Mouse (Mus musculus) forebrain, embryonic 14.5 days (tissue): ENCODE measurements at regions not wholly inside any gene's neighbourhood (a gene's known extent, or its start where the extent isn't known, plus 50 kb on each side); places are given as distances from the start of the nearest gene placed in this dataset.

Experiments
- ATAC-seq: fragments of 200-750 bp; cut with Nextera tagmentation; 2 replicates; pipeline ENCODE4 v1.8.0; 2017; ENCODE audit warnings: mild to moderate bottlenecking, moderate library complexity
- DNase-seq: peaks from one replicate; pipeline ENCODE4 v3.0.0-alpha.2; 2015; ENCODE audit warnings: low spot score
- H3K27ac ChIP-seq: fragments of 300-500 bp; sonication (generic); 2 replicates; pipeline ENCODE4 v1.5.1; 2014; ENCODE audit warnings: low read depth, mild to moderate bottlenecking, control low read depth, low read length, moderate library complexity
- H3K27me3 ChIP-seq: fragments of 300-500 bp; sonication (generic); replicated peaks from 2 replicates; pipeline ENCODE4 v1.6.1; 2014; ENCODE audit warnings: low read length, control low read depth, mixed read lengths; ENCODE audit not compliant: control insufficient read depth, insufficient read depth
- H3K36me3 ChIP-seq: fragments of 300-500 bp; sonication (generic); 2 replicates; pipeline ENCODE4 v1.6.1; 2014; ENCODE audit warnings: low read length, control low read depth; ENCODE audit not compliant: control insufficient read depth, insufficient read depth
- H3K4me1 ChIP-seq: fragments of 300-500 bp; sonication (generic); 2 replicates; pipeline ENCODE4 v1.6.1; 2014; ENCODE audit warnings: antibody characterized with exemption, low read length, control low read depth; ENCODE audit not compliant: control insufficient read depth, insufficient read depth
- H3K4me2 ChIP-seq: fragments of 300-500 bp; sonication (generic); 2 replicates; pipeline ENCODE4 v1.6.1; 2014; ENCODE audit warnings: mild to moderate bottlenecking, control low read depth, low read length
- H3K4me3 ChIP-seq: fragments of 300-500 bp; sonication (generic); 2 replicates; pipeline ENCODE4 v1.5.1; 2014; ENCODE audit warnings: low read depth, low read length, control low read depth
- H3K9ac ChIP-seq: fragments of 300-500 bp; sonication (generic); 2 replicates; pipeline ENCODE4 v1.6.1; 2014; ENCODE audit warnings: mild to moderate bottlenecking, low read length, control low read depth, moderate library complexity
- H3K9me3 ChIP-seq: fragments of 300-500 bp; sonication (generic); replicated peaks from 2 replicates; pipeline ENCODE4 v1.6.1; 2016; ENCODE audit warnings: low read length, control low read depth, mixed read lengths; ENCODE audit not compliant: control insufficient read depth
- WGBS: fragments of 180-500 bp; shearing (Covaris S2); extraction: QIAGEN DNeasy Blood & Tissue Kit; methylation state at CpG from one replicate; pipeline ENCODE4 v1.1.7; 2014; 5-methylcytosine and 5-hydroxymethylcytosine counted together

DNA sequence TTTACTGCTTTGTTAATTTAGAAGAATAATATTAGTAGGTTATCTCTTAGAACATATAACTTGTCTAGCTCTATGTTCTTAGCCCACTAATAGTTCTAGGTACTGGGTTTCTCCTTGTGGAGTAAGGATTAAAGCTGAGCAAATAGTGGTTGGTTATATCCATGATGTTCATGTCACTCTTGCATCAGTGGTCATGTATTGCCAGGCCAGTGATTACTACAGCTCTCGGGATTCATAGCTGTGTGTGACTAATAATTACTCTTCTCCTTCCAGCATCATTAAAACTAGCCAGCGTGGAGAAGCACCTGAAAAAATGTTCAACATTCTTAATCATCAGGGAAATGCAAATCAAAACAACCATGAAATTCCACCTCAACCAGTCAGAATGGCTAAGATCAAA, 234.6 kb upstream of the Mpdz start:
- WGBS: 86% methylated on average over 2 of the region's 2 CpGs
- H3K4me3 ChIP-seq: no peak overlapping the region
- H3K27ac ChIP-seq: no peak overlapping the region
- ATAC-seq (no peak), DNase-seq (no peak)
- H3K4me2 ChIP-seq: no peak overlapping the region
- no peaks in the 10 kb centered on the region for H3K9me3 ChIP-seq
- H3K4me1 ChIP-seq: no peaks in the 10 kb centered on the region
- H3K36me3 ChIP-seq: no peaks in the 10 kb centered on the region
- H3K27me3 ChIP-seq: no peaks in the 10 kb centered on the region
- H3K9ac ChIP-seq: no peak overlapping the region

DNA sequence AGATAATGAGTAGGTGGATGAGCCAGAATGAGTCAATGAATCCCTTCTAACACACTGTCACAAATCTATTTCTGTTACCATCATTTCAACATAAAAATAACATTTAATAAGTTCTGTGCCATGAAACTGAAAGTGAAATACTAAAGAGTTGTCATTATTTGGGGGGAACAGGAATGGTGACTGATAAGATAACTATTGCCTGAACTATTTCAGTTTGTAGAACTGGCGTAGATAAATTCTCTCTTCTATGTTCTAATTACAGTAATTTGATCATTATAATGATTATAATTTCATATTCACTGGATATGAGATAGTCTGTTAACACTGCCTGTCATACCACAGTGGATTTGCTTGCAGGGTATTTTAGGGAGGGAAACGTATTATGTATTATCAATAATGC, 232.3 kb upstream of the Mpdz start:
- no peak overlapping the region for H3K9ac ChIP-seq
- no peak overlapping the region for H3K4me2 ChIP-seq
- WGBS: 89% methylated on average over 2 of the region's 2 CpGs
- no peak overlapping the region for H3K4me3 ChIP-seq
- DNase-seq (no peak), ATAC-seq (no peak)
- H3K27me3 ChIP-seq: no peaks in the 10 kb centered on the region
- H3K9me3 ChIP-seq: no peaks in the 10 kb centered on the region
- H3K4me1 ChIP-seq: no peaks in the 10 kb centered on the region
- H3K36me3 ChIP-seq: no peaks in the 10 kb centered on the region
- no peak overlapping the region for H3K27ac ChIP-seq

DNA sequence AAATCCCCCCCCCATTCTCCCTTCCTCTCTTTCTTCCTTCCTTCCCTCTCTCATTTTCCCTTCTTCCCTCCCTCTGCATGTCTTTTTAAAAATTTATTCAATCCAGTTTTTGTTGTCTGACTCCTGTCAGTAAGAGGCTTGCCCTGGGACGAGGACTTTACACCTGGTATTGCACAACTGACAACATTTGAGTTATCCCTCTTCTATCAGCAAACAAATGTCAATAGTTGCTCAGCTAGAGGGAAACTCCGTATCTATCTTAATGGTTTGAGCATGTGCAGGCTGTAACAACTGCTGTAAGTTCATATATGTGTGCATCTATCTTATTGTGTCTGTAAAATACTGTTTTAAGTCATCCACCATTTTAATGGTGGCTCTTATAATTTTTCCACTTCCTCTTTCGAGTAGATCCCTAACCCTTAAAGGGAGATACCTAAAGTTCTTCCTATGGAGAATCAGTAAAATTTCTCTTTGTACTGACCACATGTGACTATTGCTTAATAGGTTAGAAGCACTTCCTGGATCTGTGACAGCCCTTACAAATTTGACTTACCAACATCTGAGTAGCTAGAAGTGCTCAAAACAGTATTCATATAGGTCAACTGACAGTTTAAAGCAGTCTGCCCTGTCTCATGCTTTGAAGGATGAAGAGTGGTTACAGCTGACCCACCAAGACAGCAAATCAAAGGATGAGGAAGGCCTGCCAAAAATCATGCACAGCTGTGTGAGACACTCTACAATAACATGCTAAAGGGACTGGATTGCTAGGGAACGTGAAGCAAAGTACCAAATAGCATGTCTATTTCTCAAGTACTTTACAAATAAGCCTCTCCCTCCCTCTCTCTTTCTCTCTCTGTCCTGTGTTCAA, 231.0 kb upstream of the Mpdz start:
- no peak overlapping the region for H3K27ac ChIP-seq
- no peaks in the 10 kb centered on the region for H3K27me3 ChIP-seq
- H3K4me1 ChIP-seq: 0 out of 2 replicates have a peak, but pooled peaks cover 2% of the 10 kb centered on the region
- no peak overlapping the region for H3K4me2 ChIP-seq
- H3K9me3 ChIP-seq: no peaks in the 10 kb centered on the region
- ATAC-seq (no peak), DNase-seq (no peak)
- H3K9ac ChIP-seq: no peak overlapping the region
- 85% methylated on average over 4 of the region's 4 CpGs for WGBS
- no peaks in the 10 kb centered on the region for H3K36me3 ChIP-seq
- no peak overlapping the region for H3K4me3 ChIP-seq

DNA sequence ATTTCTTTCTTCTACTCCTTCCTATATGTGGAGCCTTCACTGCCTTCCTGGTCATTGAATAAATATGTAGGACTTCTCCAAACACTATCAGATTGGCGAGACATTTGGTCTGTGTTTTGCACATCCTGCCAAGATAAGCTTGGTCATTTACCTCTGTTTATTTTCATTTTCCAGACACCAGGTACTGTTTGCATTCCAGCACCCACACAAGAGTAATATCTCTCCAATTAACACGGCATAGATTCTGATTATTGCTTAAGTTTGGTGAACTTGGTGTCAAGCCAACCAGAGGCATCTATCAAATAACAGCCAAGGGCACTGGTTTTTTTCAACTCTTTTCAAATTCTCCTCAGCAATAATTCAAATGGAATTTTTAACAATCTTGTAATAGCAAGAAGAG, 229.4 kb upstream of the Mpdz start:
- ATAC-seq: no peak
- Histone ChIP-seq H3K9ac (no peak overlapping the region), H3K4me2 (no peak overlapping the region), H3K27ac (no peak overlapping the region), H3K36me3 (no peaks in the 10 kb centered on the region), H3K9me3 (no peaks in the 10 kb centered on the region), H3K4me3 (no peak overlapping the region), H3K4me1 (0 out of 2 replicates have a peak, but pooled peaks cover 2% of the 10 kb centered on the region), H3K27me3 (no peaks in the 10 kb centered on the region)
- DNase-seq: no peak
- WGBS: 86% methylated on average over 2 of the region's 2 CpGs

DNA sequence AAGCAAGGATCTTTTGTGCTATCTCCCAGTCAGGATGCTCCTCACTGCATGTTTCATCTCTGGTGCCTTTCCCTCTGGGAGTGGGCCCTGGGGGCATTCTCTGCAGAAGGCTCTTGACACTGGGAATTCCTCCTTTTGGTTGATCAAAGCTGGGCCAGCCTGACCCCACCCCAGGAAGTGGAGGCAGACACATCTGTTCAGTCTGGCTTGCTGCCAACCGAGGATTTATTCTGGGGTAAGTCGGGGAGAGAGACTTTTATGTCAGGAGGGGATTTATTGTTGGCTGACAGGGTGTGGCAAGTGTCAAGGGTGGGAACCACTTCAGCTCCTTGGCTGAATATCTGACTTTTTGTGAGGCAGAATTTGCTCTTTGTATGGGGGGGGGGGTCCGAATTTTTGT, 226.6 kb upstream of the Mpdz start:
- Histone ChIP-seq H3K27ac (no peak overlapping the region), H3K4me1 (0 out of 2 replicates have a peak, but pooled peaks cover 2% of the 10 kb centered on the region), H3K4me3 (no peak overlapping the region), H3K9ac (no peak overlapping the region), H3K9me3 (no peaks in the 10 kb centered on the region), H3K36me3 (no peaks in the 10 kb centered on the region), H3K27me3 (no peaks in the 10 kb centered on the region), H3K4me2 (no peak overlapping the region)
- ATAC-seq (0 out of 2 replicates have a peak, but pooled peaks have one; percentile 32), DNase-seq (peak; percentile 56)
- 35% methylated on average over 3 of the region's 3 CpGs for WGBS

DNA sequence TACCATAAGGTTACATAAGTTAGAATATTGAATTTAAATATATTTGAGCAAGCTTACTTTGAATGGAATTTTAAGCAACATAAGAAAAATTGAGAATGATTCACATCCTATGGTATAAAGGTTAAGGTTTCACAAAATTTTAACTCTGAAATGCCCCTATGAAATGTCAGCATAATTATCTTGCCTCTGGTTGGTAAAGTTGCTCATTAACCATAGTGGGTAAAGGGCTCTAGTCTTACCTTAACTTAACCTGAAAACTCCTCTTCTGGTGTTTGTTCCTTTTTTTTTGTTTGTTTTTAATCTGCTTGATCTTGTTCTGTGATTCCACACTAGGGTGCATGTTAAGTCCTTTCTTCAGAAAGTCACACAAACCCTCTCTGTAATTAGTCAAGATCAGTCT, 218.5 kb upstream of the Mpdz start:
- DNase-seq (no peak), ATAC-seq (no peak)
- no peaks in the 10 kb centered on the region for H3K4me1 ChIP-seq
- no peak overlapping the region for H3K9ac ChIP-seq
- H3K27ac ChIP-seq: no peak overlapping the region
- no peak overlapping the region for H3K4me2 ChIP-seq
- H3K36me3 ChIP-seq: no peaks in the 10 kb centered on the region
- H3K27me3 ChIP-seq: no peaks in the 10 kb centered on the region
- no peak overlapping the region for H3K4me3 ChIP-seq
- no peaks in the 10 kb centered on the region for H3K9me3 ChIP-seq

DNA sequence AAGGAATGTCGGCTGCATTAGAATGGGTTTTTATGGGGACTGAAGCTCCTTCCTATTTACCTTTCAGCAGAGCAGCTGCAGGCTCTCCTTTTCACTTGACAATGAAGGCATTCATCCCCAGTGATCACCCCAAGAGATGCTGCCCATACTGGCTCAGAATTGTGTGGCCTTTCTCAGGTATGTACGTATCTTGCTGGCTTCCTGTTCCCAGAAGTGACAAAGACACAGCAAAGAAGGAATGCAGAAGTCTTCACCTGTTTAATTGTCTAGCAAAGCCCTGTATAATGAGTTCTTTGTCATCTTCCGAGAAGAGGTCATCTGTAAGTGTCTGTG, 185.8 kb upstream of the Mpdz start:
- no peak overlapping the region for H3K27ac ChIP-seq
- no peak overlapping the region for H3K4me2 ChIP-seq
- DNase-seq (no peak), ATAC-seq (no peak)
- H3K4me3 ChIP-seq: no peak overlapping the region
- H3K4me1 ChIP-seq: no peaks in the 10 kb centered on the region
- no peaks in the 10 kb centered on the region for H3K36me3 ChIP-seq
- WGBS: 73% methylated on average over 3 of the region's 3 CpGs
- no peaks in the 10 kb centered on the region for H3K27me3 ChIP-seq
- no peaks in the 10 kb centered on the region for H3K9me3 ChIP-seq
- H3K9ac ChIP-seq: no peak overlapping the region

DNA sequence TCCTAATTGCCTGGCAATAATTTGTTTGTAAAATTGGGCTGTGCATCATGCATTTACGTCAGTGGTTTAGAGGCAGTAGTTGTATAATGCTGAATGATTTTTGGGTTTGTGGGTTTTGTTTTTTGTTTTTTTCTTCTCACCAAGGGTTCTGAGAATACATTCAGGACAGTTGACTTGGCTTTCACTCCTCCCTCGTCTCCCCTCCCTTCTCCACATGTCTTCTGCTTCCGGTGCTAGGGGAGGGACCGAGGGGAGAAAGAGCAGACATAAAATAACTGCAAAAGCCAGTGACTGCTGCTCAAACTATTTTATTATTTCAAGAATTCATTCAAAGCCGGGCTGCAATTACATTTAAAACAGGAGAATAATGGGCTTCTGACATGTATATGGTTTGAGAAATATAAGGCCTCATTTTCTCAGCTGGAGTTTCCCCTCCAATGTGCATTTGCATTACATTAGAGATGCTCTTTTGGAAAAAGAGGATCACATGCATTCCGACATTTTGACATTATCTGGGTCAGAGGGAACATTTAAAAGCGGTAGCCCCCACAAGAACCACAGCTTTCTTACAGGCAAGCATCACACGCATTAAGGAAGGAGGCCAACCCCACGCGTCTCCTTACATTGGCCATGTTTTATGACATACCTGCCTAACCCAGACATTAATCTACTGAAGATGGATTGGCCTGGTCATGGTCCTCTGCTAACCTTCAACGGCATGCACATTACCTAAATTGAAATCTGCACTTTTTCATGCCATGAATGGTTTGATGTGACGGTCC, 185.3 kb upstream of the Mpdz start:
- no peak for ATAC-seq
- Histone ChIP-seq H3K27me3 (no peaks in the 10 kb centered on the region), H3K9ac (no peak overlapping the region), H3K4me2 (no peak overlapping the region), H3K4me1 (no peaks in the 10 kb centered on the region), H3K36me3 (no peaks in the 10 kb centered on the region), H3K27ac (no peak overlapping the region), H3K4me3 (no peak overlapping the region), H3K9me3 (no peaks in the 10 kb centered on the region)
- 72% methylated on average over 12 of the region's 12 CpGs for WGBS
- DNase-seq: peak; percentile 31

DNA sequence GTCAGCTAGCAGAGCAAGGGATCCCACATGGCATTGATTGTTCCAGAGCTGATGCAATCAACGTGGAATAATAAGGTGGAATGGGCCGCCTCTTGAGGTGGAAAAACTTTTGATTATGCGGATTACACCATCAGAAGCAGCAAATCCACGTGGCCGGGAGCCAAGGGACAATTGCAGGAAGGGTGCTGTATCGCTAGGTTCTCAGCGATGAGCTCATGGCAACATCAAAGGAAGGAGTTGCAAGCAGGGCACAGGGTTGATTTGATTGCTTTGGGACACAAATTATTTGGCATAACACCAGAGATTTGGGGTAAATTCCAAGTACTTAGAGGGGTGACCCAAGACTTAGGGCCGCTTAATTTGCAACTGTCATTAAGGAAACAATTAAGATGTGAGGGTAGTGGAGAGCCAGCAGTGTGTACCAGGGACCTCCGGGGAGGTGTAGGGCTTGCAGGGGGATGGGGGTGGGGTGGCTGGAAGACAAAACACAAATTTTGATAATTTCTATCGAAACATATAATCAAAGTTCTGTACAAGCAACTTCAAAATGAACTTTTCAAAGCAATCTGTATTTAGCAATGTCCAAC, 182.8 kb upstream of the Mpdz start:
- H3K9ac ChIP-seq: no peak overlapping the region
- peak; percentile 82 for DNase-seq

More for the DNA sequence above, 182.8 kb upstream of the Mpdz start:
- 24% methylated on average over 10 of the region's 10 CpGs for WGBS
- Histone ChIP-seq H3K27me3 (no peaks in the 10 kb centered on the region), H3K27ac (no peak overlapping the region), H3K4me3 (no peak overlapping the region), H3K4me1 (no peaks in the 10 kb centered on the region), H3K9me3 (no peaks in the 10 kb centered on the region), H3K4me2 (no peak overlapping the region), H3K36me3 (no peaks in the 10 kb centered on the region)
- peak; percentile 92 for ATAC-seq
